Mouse (Mus musculus): ENCODE data around the gene Fam187a.

- TF ChIP-seq CTCF (IDR thresholded peaks at IDR 0.05 in 2 of 3, conservative IDR thresholded peaks at IDR 0.05 in 1 of 3; ENCODE audit: control insufficient read depth in 1 of 3, insufficient read depth in 1 of 3, low read depth in 2 of 3, low read length in 3 of 3, poor library complexity in 1 of 3, severe bottlenecking in 1 of 3) (no peak), ZKSCAN1 (IDR thresholded peaks at IDR 0.05; ENCODE audit: low read depth, low read length) (no peak), POLR2A (IDR thresholded peaks at IDR 0.05; ENCODE audit: control insufficient read depth in 1 of 2, insufficient read depth in 1 of 2, low read depth in 1 of 2, low read length in 2 of 2, poor library complexity in 1 of 2) (no peak), EP300 (IDR thresholded peaks at IDR 0.05; ENCODE audit: low read depth in 1 of 2, low read length in 2 of 2) (no peak), GATA1 (IDR thresholded peaks at IDR 0.05; ENCODE audit: low read depth, low read length) (no peak), TBP (IDR thresholded peaks at IDR 0.05; ENCODE audit: low read depth, low read length) (no peak)
These were observed 11.7 kb downstream of the Fam187a start for GRCm38 (mm10) chr11:102896641-102897040.

Measured in MEL (cell line).